Mouse (Mus musculus) myocyte (in vitro differentiated cells): ENCODE data around the gene Arap2. TPM values are rescaled to one million over a fixed set of nuclear protein-coding genes. Genes with fewer than 3 reads are reported as not detected.
A peak's percentile ranks its signal among the peaks of the same experiment; 100 is the strongest.

Source experiments
- H3K27me3 ChIP-seq: one replicate; pipeline ENCODE4 v1.6.1; 2011; ENCODE audit not compliant: control insufficient read depth, insufficient read depth, insufficient read length
- H3K36me3 ChIP-seq: one replicate; pipeline ENCODE4 v1.6.1; 2011; ENCODE audit not compliant: control insufficient read depth, insufficient read depth
- H3K4me2 ChIP-seq: one replicate; pipeline ENCODE4 v1.6.1; 2011; ENCODE audit warnings: low read depth, control low read depth
- H3K4me3 ChIP-seq: one replicate; pipeline ENCODE4 v1.5.1; 2011; ENCODE audit warnings: mild to moderate bottlenecking, control low read depth, moderate library complexity
- H3K79me2 ChIP-seq: one replicate; pipeline ENCODE4 v1.6.1; 2011; ENCODE audit not compliant: control insufficient read depth, insufficient read depth
- H3ac ChIP-seq: one replicate; pipeline ENCODE4 v1.6.1; 2011; ENCODE audit not compliant: control insufficient read depth, insufficient read length
- CEBPB ChIP-seq: IDR thresholded peaks from 2 replicates; pipeline ENCODE4 v1.6.1; 2011; ENCODE audit warnings: mild to moderate bottlenecking, moderate library complexity; ENCODE audit not compliant: poor library complexity, insufficient read depth, severe bottlenecking
- E2F4 ChIP-seq: IDR thresholded peaks from one replicate; pipeline ENCODE4 v1.6.1; 2011; ENCODE audit warnings: mild to moderate bottlenecking, control low read depth, moderate library complexity; ENCODE audit not compliant: insufficient read depth
- MAX ChIP-seq: IDR thresholded peaks from one replicate; pipeline ENCODE4 v1.6.1; 2011; ENCODE audit warnings: low read depth, mild to moderate bottlenecking, control low read depth
- MYOD1 ChIP-seq, 3 experiments: IDR thresholded peaks; one replicate each; pipeline ENCODE4 v1.6.1; 2011; ENCODE audit warnings: control low read depth in 2 of 3, low read depth in 2 of 3, mild to moderate bottlenecking in 2 of 3, moderate library complexity in 1 of 3; ENCODE audit not compliant: insufficient read length in 2 of 3, control insufficient read depth in 1 of 3
- MYOG ChIP-seq, 3 experiments: IDR thresholded peaks; one replicate each; pipeline ENCODE4 v1.6.1; 2011; ENCODE audit warnings: control low read depth in 2 of 3, low read depth in 2 of 3, mild to moderate bottlenecking in 2 of 3; ENCODE audit not compliant: insufficient read length in 2 of 3, control insufficient read depth in 1 of 3, insufficient read depth in 1 of 3
- POLR2A ChIP-seq: IDR thresholded peaks from one replicate; pipeline ENCODE4 v1.6.1; 2011; ENCODE audit warnings: low read depth, mild to moderate bottlenecking, control low read depth, moderate library complexity; ENCODE audit not compliant: insufficient read length
- POLR2AphosphoS2 ChIP-seq: IDR thresholded peaks from one replicate; pipeline ENCODE4 v1.6.1; 2011; ENCODE audit warnings: low read depth, control low read depth; ENCODE audit not compliant: insufficient read length
- REST ChIP-seq: IDR thresholded peaks from one replicate; pipeline ENCODE4 v1.6.1; 2011; ENCODE audit warnings: mild to moderate bottlenecking, control low read depth, moderate library complexity; ENCODE audit not compliant: insufficient read depth, insufficient read length
- SRF ChIP-seq: IDR thresholded peaks from one replicate; pipeline ENCODE4 v1.6.1; 2011; ENCODE audit warnings: low read depth; ENCODE audit not compliant: control insufficient read depth, insufficient read length
- TCF12 ChIP-seq: IDR thresholded peaks from one replicate; pipeline ENCODE4 v1.6.1; 2011; ENCODE audit warnings: mild to moderate bottlenecking, control low read depth; ENCODE audit not compliant: poor library complexity, insufficient read depth, severe bottlenecking
- TCF3 ChIP-seq: IDR thresholded peaks from one replicate; pipeline ENCODE4 v1.6.1; 2011; ENCODE audit warnings: low read depth, control low read depth; ENCODE audit not compliant: insufficient read length
- USF1 ChIP-seq: IDR thresholded peaks from one replicate; pipeline ENCODE4 v1.6.1; 2011; ENCODE audit warnings: low read depth, mild to moderate bottlenecking, control low read depth, moderate library complexity
- polyA plus RNA-seq: library from polyadenylated mRNA; unstranded; fragments of >200 nt; fragmentation: generic; extraction: Trizol; gene quantifications from one replicate; pipeline ENCODE4 v1.2.1, GENCODE M21; 2012; ENCODE audit warnings: missing spikeins

Arap2 gene
- polyA plus RNA-seq, 1 experiment = 1.2 TPM

DNA sequence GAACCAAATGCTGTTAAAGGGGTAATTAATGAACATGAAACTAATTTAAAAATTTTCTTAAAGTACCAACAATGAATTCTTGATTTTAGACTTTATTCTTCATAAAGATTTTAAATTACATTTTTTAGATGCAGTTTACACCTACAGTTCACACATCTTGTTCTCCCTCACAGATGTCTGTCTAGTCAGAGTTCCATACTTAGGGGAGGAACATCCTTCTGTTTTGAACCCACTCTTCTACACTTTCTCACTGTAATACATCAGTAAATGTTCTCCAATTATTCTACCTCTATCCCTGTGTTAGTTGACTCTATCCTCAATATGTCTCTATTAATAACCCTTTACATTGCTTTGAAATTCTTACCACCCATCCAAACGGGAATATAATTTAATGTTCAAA lies 26.8 kb upstream of the Arap2 start:
- Histone ChIP-seq H3K4me2 (no peak overlapping the region), H3K79me2 (no peaks in the 10 kb centered on the region), H3K27me3 (no peaks in the 10 kb centered on the region), H3K36me3 (no peaks in the 10 kb centered on the region), H3K4me3 (no peak overlapping the region), H3ac (no peak overlapping the region)
- no peak for TF ChIP-seq TCF12

GRCm38 (mm10) chr5:62790921-62791564 lies 25.1 kb upstream of the Arap2 start:
- no peaks in the 10 kb centered on the region for H3K27me3 ChIP-seq
- no peak overlapping the region for H3ac ChIP-seq
- no peak overlapping the region for H3K4me3 ChIP-seq
- no peak overlapping the region for H3K4me2 ChIP-seq
- TF ChIP-seq CEBPB (no peak), TCF12 (no peak), TCF3 (no peak), E2F4 (no peak), MYOG (IDR thresholded peaks at IDR 0.05; ENCODE audit: control insufficient read depth in 1 of 3, insufficient read depth in 1 of 3, insufficient read length in 2 of 3, low read depth in 2 of 3) (no peak), SRF (no peak), MYOD1 (IDR thresholded peaks at IDR 0.05; ENCODE audit: control insufficient read depth in 1 of 3, insufficient read length in 2 of 3, low read depth in 2 of 3) (no peak), REST (no peak), MAX (no peak), POLR2AphosphoS2 (no peak), USF1 (no peak), POLR2A (no peak)
- H3K36me3 ChIP-seq = no peaks in the 10 kb centered on the region
- H3K79me2 ChIP-seq = no peaks in the 10 kb centered on the region

- H3K79me2 ChIP-seq = no peaks in the 10 kb centered on the region
- no peak overlapping the region for H3ac ChIP-seq
- H3K4me2 ChIP-seq = no peak overlapping the region
- TF ChIP-seq E2F4 (no peak), CEBPB (peak; percentile 100)
- no peaks in the 10 kb centered on the region for H3K36me3 ChIP-seq
- H3K4me3 ChIP-seq = no peak overlapping the region
- H3K27me3 ChIP-seq = no peaks in the 10 kb centered on the region
Measured at GRCm38 (mm10) chr5:62786809-62787208, 20.9 kb upstream of the Arap2 start.

- no peak overlapping the region for H3K4me3 ChIP-seq
- no peaks in the 10 kb centered on the region for H3K27me3 ChIP-seq
Measured at GRCm38 (mm10) chr5:62778682-62779081, 12.7 kb upstream of the Arap2 start.

DNA sequence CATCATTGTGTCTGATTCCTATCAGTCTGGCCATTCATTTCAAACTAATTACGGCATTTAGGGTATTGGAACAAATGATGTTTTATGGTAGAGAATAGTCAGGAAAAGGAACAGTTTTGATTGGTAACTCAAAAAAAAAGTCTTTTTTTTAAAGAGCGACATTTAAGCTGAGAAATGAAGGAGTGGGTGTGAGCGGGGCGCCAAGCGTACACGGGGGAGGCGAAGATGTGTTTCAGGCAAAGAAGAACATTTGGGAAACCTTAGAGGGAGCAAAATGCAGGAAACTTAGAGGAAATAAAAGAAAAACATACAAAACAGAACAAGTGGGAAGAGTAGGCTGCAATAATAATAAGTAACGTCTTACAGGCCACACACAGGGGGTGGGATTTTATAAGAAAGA lies 11.8 kb upstream of the Arap2 start:
- Histone ChIP-seq H3K4me3 (no peak overlapping the region), H3ac (no peak overlapping the region), H3K27me3 (no peaks in the 10 kb centered on the region), H3K79me2 (no peaks in the 10 kb centered on the region), H3K36me3 (no peaks in the 10 kb centered on the region), H3K4me2 (no peak overlapping the region)
- TF ChIP-seq MYOG (IDR thresholded peaks at IDR 0.05; ENCODE audit: control insufficient read depth in 1 of 3, insufficient read depth in 1 of 3, insufficient read length in 2 of 3, low read depth in 2 of 3) (no peak), TCF3 (no peak), TCF12 (no peak), E2F4 (no peak), MAX (no peak), USF1 (no peak), CEBPB (no peak), MYOD1 (IDR thresholded peaks at IDR 0.05; ENCODE audit: control insufficient read depth in 1 of 3, insufficient read length in 2 of 3, low read depth in 2 of 3) (no peak), REST (no peak), POLR2A (no peak), SRF (no peak), POLR2AphosphoS2 (no peak)

More at GRCm38 (mm10) chr5:62778682-62779081, 12.7 kb upstream of the Arap2 start:
- Histone ChIP-seq H3K79me2 (no peaks in the 10 kb centered on the region), H3ac (no peak overlapping the region), H3K4me2 (no peak overlapping the region), H3K36me3 (no peaks in the 10 kb centered on the region)
- TF ChIP-seq POLR2A (no peak), USF1 (no peak), MYOG (IDR thresholded peaks at IDR 0.05; ENCODE audit: control insufficient read depth in 1 of 3, insufficient read depth in 1 of 3, insufficient read length in 2 of 3, low read depth in 2 of 3) (no peak), TCF12 (no peak), E2F4 (no peak)
